Mouse (Mus musculus) embryo, embryonic 11.5 days (tissue): ENCODE data around the gene Tecpr1.

ENCODE experiments used
- DNase-seq: peaks from one replicate; pipeline ENCODE4 v3.0.0-alpha.2; 2012; ENCODE audit warnings: low read depth, low spot score

Gene Tecpr1

GRCm38 (mm10) chr5:144214453-144214852, 9.0 kb downstream of the Tecpr1 start:
- DNase-seq: no peak

GRCm38 (mm10) chr5:144207478-144207877, 15.9 kb downstream of the Tecpr1 start:
- no peak for DNase-seq

- no peak for DNase-seq
Measured at GRCm38 (mm10) chr5:144206069-144206468, 17.3 kb downstream of the Tecpr1 start.

GRCm38 (mm10) chr5:144204911-144205310, 18.5 kb downstream of the Tecpr1 start:
- DNase-seq: no peak

- no peak for DNase-seq
Measured at GRCm38 (mm10) chr5:144204303-144204702, 19.1 kb downstream of the Tecpr1 start.

GRCm38 (mm10) chr5:144203398-144203959, 19.9 kb downstream of the Tecpr1 start:
- DNase-seq: no peak

GRCm38 (mm10) chr5:144202430-144202829, 21.0 kb downstream of the Tecpr1 start:
- DNase-seq: no peak

- no peak for DNase-seq
Measured at GRCm38 (mm10) chr5:144200616-144201015, 22.8 kb downstream of the Tecpr1 start.

GRCm38 (mm10) chr5:144195567-144195966, 27.8 kb downstream of the Tecpr1 start:
- no peak for DNase-seq

- no peak for DNase-seq
Measured at GRCm38 (mm10) chr5:144194416-144194815, 29.0 kb downstream of the Tecpr1 start.

GRCm38 (mm10) chr5:144192673-144193072, 30.7 kb downstream of the Tecpr1 start:
- no peak for DNase-seq

- DNase-seq: no peak
Measured at GRCm38 (mm10) chr5:144191026-144191425, 32.4 kb downstream of the Tecpr1 start.

GRCm38 (mm10) chr5:144189950-144190583, 33.3 kb downstream of the Tecpr1 start, which contains the start of gene Bhlha15:
Gene Bhlha15, plus strand, starts transcription at chr5:144190286.
- peak; percentile 37 for DNase-seq

GRCm38 (mm10) chr5:144189327-144189726, 34.1 kb downstream of the Tecpr1 start:
- no peak for DNase-seq

GRCm38 (mm10) chr5:144188422-144188821, 35.0 kb downstream of the Tecpr1 start:
- no peak for DNase-seq

- DNase-seq: no peak
Measured at GRCm38 (mm10) chr5:144184350-144185045, 38.9 kb downstream of the Tecpr1 start.

- DNase-seq: no peak
Measured at GRCm38 (mm10) chr5:144183647-144184335, 39.6 kb downstream of the Tecpr1 start.

GRCm38 (mm10) chr5:144183248-144183559, 40.2 kb downstream of the Tecpr1 start:
- no peak for DNase-seq

GRCm38 (mm10) chr5:144182542-144183247, 40.7 kb downstream of the Tecpr1 start:
- DNase-seq: no peak

- DNase-seq: no peak
Measured at GRCm38 (mm10) chr5:144181249-144181648, 42.2 kb downstream of the Tecpr1 start.

- no peak for DNase-seq
Measured at GRCm38 (mm10) chr5:144178216-144178615, 45.2 kb downstream of the Tecpr1 start.

- DNase-seq: no peak
Measured at GRCm38 (mm10) chr5:144173648-144174047, 49.8 kb downstream of the Tecpr1 start.
